Mouse (Mus musculus) testis, adult 2 months (tissue): ENCODE measurements around the gene Fam131a.

ENCODE experiments used
- CTCF ChIP-seq: fragments of 200-500 bp; IDR thresholded peaks from 2 replicates; pipeline ENCODE4 v1.5.1; 2012; ENCODE audit warnings: low read depth, mild to moderate bottlenecking, inconsistent platforms, low read length, moderate library complexity; ENCODE audit not compliant: control insufficient read depth, insufficient read depth, insufficient replicate concordance
- POLR2A ChIP-seq: fragments of 200-500 bp; IDR thresholded peaks from 2 replicates; pipeline ENCODE4 v1.6.1; 2012; ENCODE audit warnings: low read depth, mild to moderate bottlenecking, inconsistent platforms, low read length, moderate library complexity; ENCODE audit not compliant: control insufficient read depth

DNA sequence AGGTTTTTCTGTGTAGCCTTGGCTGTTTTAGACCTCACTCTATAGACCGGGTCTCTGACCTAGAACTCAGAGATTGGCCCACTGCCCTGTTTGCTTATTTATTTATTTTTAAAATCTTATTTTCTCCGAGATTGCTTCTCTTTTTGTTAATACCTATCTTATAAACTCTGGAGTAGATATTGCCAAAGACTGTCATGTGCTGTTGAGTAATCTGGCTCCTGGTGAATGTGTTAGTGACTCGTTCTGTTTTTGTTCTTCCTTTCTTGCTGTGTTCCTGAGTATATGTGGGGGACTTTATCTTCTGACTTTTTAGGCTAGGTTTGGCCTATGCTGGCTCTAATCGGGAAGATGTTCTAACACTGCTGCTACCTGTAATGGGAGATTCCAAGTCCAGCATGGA, 35.4 kb upstream of the Fam131a start:
- TF ChIP-seq CTCF (no peak), POLR2A (no peak)
